Mouse (Mus musculus) frontal cortex, postnatal 14 days (tissue): ENCODE data around the gene Myl3.

Experiments
- DNase-seq, 2 experiments: peaks; one replicate each; pipeline ENCODE4 v3.0.0; 2022; ENCODE audit warnings: low spot score in 2 of 2

Gene Myl3

DNA sequence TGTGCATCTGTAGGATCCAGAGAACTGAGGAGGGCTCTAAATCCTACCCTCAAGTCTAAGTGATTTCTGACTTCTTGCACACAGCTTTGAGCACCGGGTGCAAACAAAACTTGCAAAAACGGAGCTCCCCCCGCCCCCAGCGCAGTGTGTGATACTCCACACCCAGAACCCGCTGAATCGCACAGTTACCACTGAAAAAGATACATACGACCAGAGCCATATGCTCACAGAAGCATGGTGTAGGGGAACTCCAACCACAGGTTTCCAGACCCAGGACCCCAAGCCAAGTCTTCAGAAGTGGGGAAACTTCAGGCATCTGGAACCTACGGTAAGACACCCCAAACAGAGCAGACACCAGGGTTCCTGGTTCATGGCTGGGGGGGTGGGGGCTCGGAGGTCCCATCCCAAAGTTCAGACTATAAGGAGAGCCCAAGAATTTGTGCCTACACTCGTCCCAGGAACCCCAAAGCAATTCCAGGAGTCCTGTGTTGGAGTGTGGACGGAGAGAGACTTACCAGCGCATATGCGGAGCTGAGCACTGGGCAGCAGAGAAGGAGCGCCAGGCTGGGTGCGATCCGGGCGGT, at the start of gene Myl3:
Myl3 (plus strand) TSS at position 151 of the 584 bp plus-strand sequence.
- DNase-seq, result no peak

GRCm38 (mm10) chr9:110695165-110695755, 46.4 kb upstream of the Myl3 start:
- no peak for DNase-seq

GRCm38 (mm10) chr9:110696427-110696826, 45.2 kb upstream of the Myl3 start:
- no peak for DNase-seq

GRCm38 (mm10) chr9:110697465-110697864, 44.2 kb upstream of the Myl3 start:
- DNase-seq, result no peak

DNA sequence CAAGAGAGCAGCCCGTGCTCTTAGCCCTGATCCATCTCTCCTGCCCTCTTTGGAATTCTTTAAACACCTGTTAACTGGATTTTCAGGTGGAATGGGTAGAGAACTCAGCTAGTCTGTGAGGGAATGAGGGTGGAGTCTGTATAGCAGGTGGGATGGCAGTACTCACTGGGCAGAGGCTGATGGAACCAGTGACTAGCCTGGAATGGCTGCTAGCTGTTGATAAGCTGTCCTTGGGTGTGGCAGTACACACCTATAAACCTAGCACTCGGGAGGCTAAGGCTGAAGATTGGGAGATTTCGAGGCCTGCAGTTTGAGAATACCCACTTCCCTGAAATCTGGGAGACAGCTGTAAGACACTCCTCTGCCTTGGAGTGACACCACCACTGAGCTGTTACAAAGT, 42.1 kb upstream of the Myl3 start:
- no peak for DNase-seq

GRCm38 (mm10) chr9:110701114-110702032, 40.3 kb upstream of the Myl3 start:
- DNase-seq, result no peak

DNA sequence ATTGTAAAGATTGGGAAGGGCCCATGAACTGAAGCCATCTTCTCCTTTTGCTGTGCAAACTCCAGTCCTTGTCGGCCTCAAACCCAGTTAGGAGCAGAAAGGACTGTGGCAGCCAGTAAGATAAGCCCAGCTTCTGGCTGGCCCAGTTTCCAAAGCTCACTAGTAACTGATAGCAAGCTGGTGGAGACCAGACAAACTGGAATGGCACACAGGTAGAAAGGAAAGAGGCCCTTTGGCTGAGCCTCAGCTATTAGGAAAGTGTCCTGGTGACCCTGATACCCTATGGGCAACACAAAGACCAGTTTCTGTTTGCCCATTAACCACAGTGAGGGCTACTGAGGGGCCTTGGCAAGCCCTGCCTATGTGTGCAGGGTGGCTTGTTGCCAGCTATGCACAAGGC, 38.8 kb upstream of the Myl3 start:
- no peak for DNase-seq

- DNase-seq, result no peak
These were observed 37.7 kb upstream of the Myl3 start for GRCm38 (mm10) chr9:110703951-110704350.

DNA sequence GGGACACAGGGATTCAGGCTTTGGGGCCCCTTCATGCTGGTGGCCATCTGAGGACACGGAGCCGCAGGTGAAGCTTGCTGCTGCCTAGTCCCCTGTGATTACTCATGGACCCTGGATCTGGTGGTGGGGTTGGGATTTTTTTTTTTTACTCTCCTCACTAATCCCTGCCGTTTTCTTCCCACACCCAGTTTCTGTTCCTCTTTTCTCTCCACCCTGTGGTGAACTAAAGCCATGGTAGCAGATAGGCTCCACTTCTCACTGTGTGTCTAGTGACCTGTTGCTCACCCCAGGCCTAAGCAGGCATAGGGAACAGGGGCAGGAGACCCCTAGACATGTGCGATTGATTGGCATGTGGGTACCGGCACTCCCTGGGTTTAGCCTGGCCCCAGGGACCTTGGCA, 34.9 kb upstream of the Myl3 start:
- DNase-seq, result no peak

DNA sequence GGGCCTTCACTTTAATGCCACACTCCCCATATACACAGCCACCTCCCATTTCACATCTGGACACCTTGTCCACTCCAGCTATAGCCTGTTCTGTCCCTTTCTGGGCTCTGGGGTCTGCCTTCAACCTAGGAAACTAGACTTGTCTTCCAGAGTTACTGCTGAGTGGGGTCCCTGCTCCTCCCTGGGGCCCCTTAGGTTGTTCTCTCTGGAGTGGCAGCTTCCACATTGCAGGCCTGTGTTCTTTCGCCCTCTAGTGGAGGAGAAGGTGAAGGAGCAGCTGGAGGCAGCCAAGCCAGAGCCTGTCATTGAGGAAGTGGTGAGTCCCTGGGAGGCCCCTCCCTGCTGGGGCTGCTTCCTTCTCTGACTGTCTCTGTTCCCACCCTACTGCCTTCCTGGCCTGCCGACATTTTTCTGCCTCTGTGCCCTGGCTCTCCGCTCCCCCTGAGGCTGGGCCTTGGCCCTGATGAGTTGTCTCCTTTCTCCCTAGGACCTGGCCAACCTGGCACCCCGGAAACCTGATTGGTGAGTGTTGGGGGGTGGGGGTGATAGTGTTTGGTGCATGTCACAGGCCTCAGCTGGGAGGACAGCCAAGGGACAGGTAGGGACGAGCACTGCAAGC, 31.9 kb upstream of the Myl3 start:
- DNase-seq, result peak; percentile 78 to 79

DNA sequence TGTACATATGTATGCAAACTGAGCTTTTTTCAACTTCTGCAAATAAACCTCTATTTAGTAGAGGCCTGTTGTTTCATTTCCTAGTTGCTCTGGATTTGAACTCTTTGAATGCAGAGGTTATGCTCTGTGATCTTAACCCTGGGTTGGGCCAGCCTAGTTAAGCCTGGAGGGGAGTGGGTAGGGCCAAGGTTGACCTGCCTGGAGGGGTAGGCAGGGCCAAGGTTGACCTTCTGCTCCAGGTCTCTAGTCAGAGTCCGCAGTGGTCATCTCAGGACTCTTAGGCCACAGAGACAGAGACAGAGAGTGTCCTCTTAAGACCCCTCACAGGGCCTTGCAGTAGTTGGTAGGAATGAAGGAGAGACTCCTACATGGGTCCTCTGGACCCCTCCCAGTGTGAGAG, 30.1 kb upstream of the Myl3 start:
- no peak for DNase-seq

- DNase-seq, result no peak
These were observed 29.7 kb upstream of the Myl3 start for GRCm38 (mm10) chr9:110711996-110712395.

GRCm38 (mm10) chr9:110712545-110712944, 29.1 kb upstream of the Myl3 start:
- DNase-seq, result no peak

DNA sequence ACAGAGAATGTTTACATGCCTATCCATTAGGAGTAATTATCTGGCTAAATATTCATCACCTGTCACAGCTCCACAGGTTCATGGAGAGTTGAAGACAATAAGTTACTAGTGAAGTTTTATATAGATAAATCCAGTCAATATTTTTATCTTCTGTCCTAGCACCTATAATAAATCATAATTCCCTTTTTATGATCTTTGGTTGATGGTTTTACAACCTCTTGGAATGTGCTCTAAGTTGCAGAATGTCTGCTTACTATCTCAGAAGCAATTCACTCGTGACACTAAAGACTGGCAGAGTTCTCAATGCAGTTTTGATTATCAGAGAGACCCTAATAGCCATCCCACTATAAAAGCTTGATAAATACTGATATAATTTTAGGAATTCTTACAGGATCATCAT, 28.3 kb upstream of the Myl3 start:
- DNase-seq, result no peak

- no peak for DNase-seq
These were observed 26.2 kb upstream of the Myl3 start for GRCm38 (mm10) chr9:110715426-110715825.

DNA sequence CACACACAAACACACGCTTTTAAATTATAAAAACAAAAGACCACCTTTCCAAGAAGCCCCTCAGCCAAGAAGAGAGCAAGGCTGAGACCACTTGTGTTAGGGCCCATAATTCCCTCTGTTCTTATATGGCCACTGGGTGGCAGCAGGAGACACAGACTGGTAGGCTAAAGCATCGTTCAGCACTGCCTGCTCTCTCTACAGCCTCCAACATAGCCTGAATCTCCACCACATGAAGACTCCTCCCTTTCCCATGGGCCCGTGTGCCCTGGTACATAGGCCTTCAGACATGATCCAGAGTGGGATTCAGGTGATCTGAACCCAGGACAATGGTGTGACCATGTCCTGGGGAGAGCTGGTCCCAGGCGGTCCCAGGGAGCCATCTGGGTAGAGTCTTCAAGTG, 24.9 kb upstream of the Myl3 start:
- peak in 1 of 2 experiments; percentile 57 for DNase-seq

DNA sequence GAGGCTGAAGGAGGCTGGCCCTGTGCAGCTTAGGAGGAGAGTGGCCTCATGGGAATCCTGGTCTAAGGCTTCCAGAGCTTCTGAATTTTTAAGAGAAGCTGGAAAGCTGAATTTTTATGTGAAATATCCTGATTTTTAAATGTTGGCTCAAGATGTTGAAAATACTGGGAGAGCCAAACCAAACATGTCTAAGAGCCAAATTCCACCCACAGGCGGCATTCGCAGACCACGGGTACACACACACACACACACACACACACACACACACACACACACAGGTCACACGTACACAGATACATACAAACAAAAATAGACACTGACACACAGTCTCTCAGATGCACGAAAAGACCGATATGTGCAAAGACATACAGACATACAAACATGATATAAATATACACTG, 23.6 kb upstream of the Myl3 start:
- no peak for DNase-seq

DNA sequence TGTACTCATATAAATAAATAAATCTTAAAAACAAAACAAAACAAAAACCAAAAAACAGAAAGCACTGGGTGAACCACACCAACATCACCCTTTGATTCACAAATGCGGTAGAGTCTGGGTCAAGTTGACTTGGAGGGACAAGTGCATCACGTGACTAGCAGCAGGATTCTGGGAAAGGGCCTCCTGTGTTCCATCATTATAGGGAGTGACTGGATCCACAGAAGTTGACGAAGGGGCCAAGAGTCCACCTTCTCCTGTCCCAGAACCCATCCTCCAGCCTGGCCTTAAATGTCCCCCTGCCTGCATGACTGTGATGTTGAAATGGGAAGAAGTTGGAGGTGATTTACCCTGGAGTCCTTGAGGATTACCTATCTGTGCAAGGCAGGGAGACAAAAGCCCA, 22.9 kb upstream of the Myl3 start:
- DNase-seq, result no peak

- no peak for DNase-seq
These were observed 21.7 kb upstream of the Myl3 start for GRCm38 (mm10) chr9:110719977-110720376.

GRCm38 (mm10) chr9:110722060-110722459, 19.6 kb upstream of the Myl3 start:
- no peak for DNase-seq

- DNase-seq, result no peak
These were observed 15.9 kb upstream of the Myl3 start for GRCm38 (mm10) chr9:110725721-110726135.

DNA sequence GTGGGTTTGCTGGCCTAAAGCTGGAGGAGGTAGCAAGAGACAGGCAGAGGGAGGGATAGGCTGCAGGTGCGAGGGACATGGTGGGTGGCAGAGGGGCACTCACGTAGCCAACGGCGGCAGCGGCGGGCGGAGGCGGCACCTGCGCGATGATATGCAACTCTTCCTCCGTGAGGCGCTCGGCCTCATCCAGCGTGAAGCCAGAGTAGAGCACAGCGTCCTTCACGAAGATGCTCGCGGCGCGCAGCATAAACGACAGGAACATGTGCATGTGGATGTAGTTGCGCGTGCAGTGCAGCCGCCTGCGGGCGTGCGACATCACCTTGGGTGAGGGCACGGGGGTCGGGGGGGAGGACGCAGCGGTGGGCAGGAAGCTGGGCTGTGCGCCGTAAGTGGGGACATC, 14.8 kb upstream of the Myl3 start:
- DNase-seq, result no peak
